Mouse (Mus musculus) embryonic facial prominence, embryonic 10.5 days (tissue): ENCODE results near the gene Abracl. TPM values are rescaled to one million over a fixed set of nuclear protein-coding genes. Genes with fewer than 3 reads are reported as not detected.

Source experiments
- DNase-seq: peaks from one replicate; pipeline ENCODE4 v3.0.0-alpha.2; 2017; ENCODE audit warnings: low spot score
- H3K27ac ChIP-seq: fragments of 300-500 bp; sonication (generic); replicated peaks from 2 replicates; pipeline ENCODE4 v1.5.1; 2016; ENCODE audit warnings: mild to moderate bottlenecking
- H3K27me3 ChIP-seq: fragments of 300-500 bp; sonication (generic); replicated peaks from 2 replicates; pipeline ENCODE4 v1.6.1; 2016; ENCODE audit warnings: low read depth, mild to moderate bottlenecking; ENCODE audit not compliant: poor library complexity, severe bottlenecking
- H3K36me3 ChIP-seq: fragments of 300-500 bp; sonication (generic); replicated peaks from 2 replicates; pipeline ENCODE4 v1.6.1; 2016; ENCODE audit warnings: mild to moderate bottlenecking, moderate library complexity
- H3K4me1 ChIP-seq: fragments of 300-500 bp; sonication (generic); 2 replicates; pipeline ENCODE4 v1.6.1; 2016
- H3K4me3 ChIP-seq: fragments of 300-500 bp; sonication (generic); 2 replicates; pipeline ENCODE4 v1.5.1; 2016; ENCODE audit warnings: mild to moderate bottlenecking, moderate library complexity
- H3K9me3 ChIP-seq: fragments of 300-500 bp; sonication (generic); 2 replicates; pipeline ENCODE4 v1.6.1; 2016; ENCODE audit warnings: mild to moderate bottlenecking
- WGBS: fragments of 180-500 bp; shearing (Covaris S2); methylation state at CpG from one replicate; pipeline ENCODE4 v1.1.7; 2016; 5-methylcytosine and 5-hydroxymethylcytosine counted together
- polyA plus RNA-seq: library from polyadenylated mRNA; unstranded; fragments of >200 nt; fragmentation: Nextera tagmentation; extraction: Ambion mirVana; gene quantifications from 2 replicates; pipeline ENCODE4 v1.2.1, GENCODE M21; 2016

Gene Abracl
- polyA plus RNA-seq: 163 and 164 TPM in 2 replicates

- WGBS: under 1% methylated on average over 37 of the region's 37 CpGs
- peaks cover 15% of the 10 kb centered on the region for H3K4me1 ChIP-seq
- DNase-seq: peak; percentile 88
- H3K27ac ChIP-seq: peak within 1 kb of the TSS; percentile 98
- H3K36me3 ChIP-seq: peaks cover 17% of the 10 kb centered on the region
- H3K27me3 ChIP-seq: no peaks in the 10 kb centered on the region
- 0 out of 2 replicates have a peak, but pooled peaks cover 4% of the 10 kb centered on the region for H3K9me3 ChIP-seq
- H3K4me3 ChIP-seq: peak within 1 kb of the TSS; percentile 83
These were observed at the start of gene Abracl for GRCm38 (mm10) chr10:18022741-18023347. Gene Abracl (minus strand): TSS chr10:18023288.

- H3K4me3 ChIP-seq: no peak overlapping the region
- no peak overlapping the region for H3K27ac ChIP-seq
- 68% methylated on average over 3 of the region's 3 CpGs for WGBS
- DNase-seq: no peak
- peaks cover 8% of the 10 kb centered on the region for H3K36me3 ChIP-seq
- H3K4me1 ChIP-seq: peaks cover 1% of the 10 kb centered on the region
- H3K9me3 ChIP-seq: no peaks in the 10 kb centered on the region
- no peaks in the 10 kb centered on the region for H3K27me3 ChIP-seq
These were observed 49.8 kb upstream of the Abracl start for GRCm38 (mm10) chr10:18072871-18073270.

- H3K4me3 ChIP-seq: no peak overlapping the region
- peaks cover 6% of the 10 kb centered on the region for H3K4me1 ChIP-seq
- no peaks in the 10 kb centered on the region for H3K36me3 ChIP-seq
- no peaks in the 10 kb centered on the region for H3K9me3 ChIP-seq
- DNase-seq: no peak
- 89% methylated on average over 2 of the region's 2 CpGs for WGBS
- no peaks in the 10 kb centered on the region for H3K27me3 ChIP-seq
- H3K27ac ChIP-seq: no peak overlapping the region
These were observed 47.5 kb upstream of the Abracl start for GRCm38 (mm10) chr10:18070616-18071015.

GRCm38 (mm10) chr10:18070144-18070543 lies 47.1 kb upstream of the Abracl start:
- Histone ChIP-seq H3K36me3 (no peaks in the 10 kb centered on the region), H3K4me1 (peaks cover 6% of the 10 kb centered on the region), H3K27ac (no peak overlapping the region), H3K9me3 (no peaks in the 10 kb centered on the region), H3K27me3 (no peaks in the 10 kb centered on the region), H3K4me3 (no peak overlapping the region)
- no peak for DNase-seq
- WGBS: 87% methylated on average over 3 of the region's 3 CpGs

GRCm38 (mm10) chr10:18069576-18069975 lies 46.5 kb upstream of the Abracl start:
- no peak overlapping the region for H3K4me3 ChIP-seq
- H3K36me3 ChIP-seq: no peaks in the 10 kb centered on the region
- H3K27ac ChIP-seq: no peak overlapping the region
- no peak for DNase-seq
- no peaks in the 10 kb centered on the region for H3K9me3 ChIP-seq
- peaks cover 6% of the 10 kb centered on the region for H3K4me1 ChIP-seq
- no peaks in the 10 kb centered on the region for H3K27me3 ChIP-seq
- WGBS: 78% methylated on average over 2 of the region's 2 CpGs

- no peaks in the 10 kb centered on the region for H3K36me3 ChIP-seq
- H3K4me1 ChIP-seq: peaks cover 6% of the 10 kb centered on the region
- no peaks in the 10 kb centered on the region for H3K9me3 ChIP-seq
- DNase-seq: no peak
- H3K4me3 ChIP-seq: no peak overlapping the region
- no peak overlapping the region for H3K27ac ChIP-seq
- 91% methylated on average over 2 of the region's 2 CpGs for WGBS
- no peaks in the 10 kb centered on the region for H3K27me3 ChIP-seq
These were observed 45.8 kb upstream of the Abracl start for GRCm38 (mm10) chr10:18068880-18069279.

- 83% methylated on average over 10 of the region's 10 CpGs for WGBS
- no peaks in the 10 kb centered on the region for H3K9me3 ChIP-seq
- H3K27ac ChIP-seq: no peak overlapping the region
- DNase-seq: no peak
- H3K4me1 ChIP-seq: peaks cover 6% of the 10 kb centered on the region
- H3K27me3 ChIP-seq: no peaks in the 10 kb centered on the region
- H3K4me3 ChIP-seq: no peak overlapping the region
- H3K36me3 ChIP-seq: no peaks in the 10 kb centered on the region
These were observed 44.8 kb upstream of the Abracl start for GRCm38 (mm10) chr10:18067761-18068446.

- no peak for DNase-seq
- WGBS: 86% methylated on average over 10 of the region's 10 CpGs
- H3K9me3 ChIP-seq: no peaks in the 10 kb centered on the region
- peaks cover 6% of the 10 kb centered on the region for H3K4me1 ChIP-seq
- no peaks in the 10 kb centered on the region; the same call in 1 of the 2 replicates for H3K36me3 ChIP-seq
- no peak overlapping the region for H3K27ac ChIP-seq
- no peak overlapping the region for H3K4me3 ChIP-seq
- H3K27me3 ChIP-seq: no peaks in the 10 kb centered on the region
These were observed 42.9 kb upstream of the Abracl start for GRCm38 (mm10) chr10:18066031-18066439.

GRCm38 (mm10) chr10:18064606-18065228 lies 41.6 kb upstream of the Abracl start:
- Histone ChIP-seq H3K9me3 (no peaks in the 10 kb centered on the region), H3K27me3 (no peaks in the 10 kb centered on the region), H3K27ac (no peak overlapping the region), H3K4me3 (no peak overlapping the region), H3K36me3 (no peaks in the 10 kb centered on the region; the same call in 1 of the 2 replicates), H3K4me1 (peaks cover 8% of the 10 kb centered on the region)
- no peak for DNase-seq
- 94% methylated on average over 7 of the region's 7 CpGs for WGBS

GRCm38 (mm10) chr10:18061533-18061932 lies 38.4 kb upstream of the Abracl start:
- no peak overlapping the region for H3K4me3 ChIP-seq
- peaks cover 29% of the 10 kb centered on the region for H3K4me1 ChIP-seq
- H3K36me3 ChIP-seq: no peaks in the 10 kb centered on the region; the same call in 1 of the 2 replicates
- H3K27me3 ChIP-seq: no peaks in the 10 kb centered on the region
- H3K9me3 ChIP-seq: no peaks in the 10 kb centered on the region
- 91% methylated on average over 4 of the region's 4 CpGs for WGBS
- no peak for DNase-seq
- H3K27ac ChIP-seq: no peak overlapping the region

GRCm38 (mm10) chr10:18060778-18061177 lies 37.7 kb upstream of the Abracl start:
- 92% methylated on average over 2 of the region's 2 CpGs for WGBS
- Histone ChIP-seq H3K27me3 (no peaks in the 10 kb centered on the region), H3K4me1 (peaks cover 30% of the 10 kb centered on the region), H3K4me3 (no peak overlapping the region), H3K36me3 (no peaks in the 10 kb centered on the region; the same call in 1 of the 2 replicates), H3K27ac (no peak overlapping the region), H3K9me3 (no peaks in the 10 kb centered on the region)
- no peak for DNase-seq

- 88% methylated on average over 13 of the region's 13 CpGs for WGBS
- H3K4me1 ChIP-seq: peaks cover 33% of the 10 kb centered on the region
- DNase-seq: no peak
These were observed 36.7 kb upstream of the Abracl start for GRCm38 (mm10) chr10:18059807-18060206.

More at GRCm38 (mm10) chr10:18059807-18060206, 36.7 kb upstream of the Abracl start:
- Histone ChIP-seq H3K9me3 (no peaks in the 10 kb centered on the region), H3K4me3 (no peak overlapping the region), H3K27ac (no peak overlapping the region), H3K36me3 (no peaks in the 10 kb centered on the region; the same call in 1 of the 2 replicates), H3K27me3 (no peaks in the 10 kb centered on the region)
